Comparison of ENCODE assay signal across 23 mouse cellular contexts in genomic region chr3:156305064-156305463, GRCm38 (mm10).
A peak's percentile ranks its signal among the peaks of the same experiment; 100 is the strongest.
DNase-seq lines count a peak whose midpoint lies in the region; ATAC-seq lines count a peak whose summit lies in the region.
"Had no signal": no experiment of that assay in that cellular context is flagged by ENCODE, and none has a peak within 500 bp of the region (broad histone marks: within the 10 kb centered on the region; RNA-seq: fewer than 3 reads in every experiment).

No protein-coding gene starts in this region.

- no peaks in the 10 kb centered on the region for H3K9me3 ChIP-seq in kidney, embryonic 14.5 days (ENCODE audit: control insufficient read depth, low read length)
- no peaks in the 10 kb centered on the region for H3K9me3 ChIP-seq in forebrain, embryonic 14.5 days (replicated peaks; ENCODE audit: control insufficient read depth, low read length)
- H3K9me3 ChIP-seq in intestine, embryonic 16.5 days (ENCODE audit: control insufficient read depth, low read length), result no peaks in the 10 kb centered on the region
- H3K9me3 ChIP-seq: intestine, embryonic 15.5 days; limb, embryonic 15.5 days; stomach, embryonic 15.5 days had no signal

- no peaks in the 10 kb centered on the region for H3K27me3 ChIP-seq in kidney, embryonic 14.5 days (ENCODE audit: control insufficient read depth, insufficient read depth, low read length)
- H3K27me3 ChIP-seq in forebrain, embryonic 14.5 days (replicated peaks; ENCODE audit: control insufficient read depth, insufficient read depth, low read length), result no peaks in the 10 kb centered on the region
- H3K27me3 ChIP-seq in intestine, embryonic 16.5 days (replicated peaks; ENCODE audit: control insufficient read depth, insufficient read depth, low read length), result no peaks in the 10 kb centered on the region
- H3K27me3 ChIP-seq: CH12.LX; intestine, embryonic 15.5 days; limb, embryonic 15.5 days; megakaryocyte, embryonic 14.5 days; stomach, embryonic 15.5 days had no signal

- H3K9ac ChIP-seq in kidney, embryonic 14.5 days (ENCODE audit: low read depth, low read length), result no peak overlapping the region
- H3K9ac ChIP-seq in forebrain, embryonic 14.5 days (ENCODE audit: low read length), result no peak overlapping the region
- H3K9ac ChIP-seq in intestine, embryonic 16.5 days (ENCODE audit: low read depth, low read length), result no peak overlapping the region
- H3K9ac ChIP-seq: intestine, embryonic 15.5 days; limb, embryonic 15.5 days; liver, postnatal 0 days; stomach, embryonic 15.5 days had no signal

- no peak for ATAC-seq in kidney, embryonic 14.5 days (ENCODE audit: low FRiP score, low TSS enrichment)
- ATAC-seq in forebrain, embryonic 14.5 days, result no peak
- ATAC-seq in intestine, embryonic 16.5 days, result no peak
- ATAC-seq: intestine, embryonic 15.5 days; liver, postnatal 0 days had no signal

- H3K4me2 ChIP-seq in kidney, embryonic 14.5 days (replicated peaks; ENCODE audit: low read depth, low read length), result no peak overlapping the region
- H3K4me2 ChIP-seq in forebrain, embryonic 14.5 days (ENCODE audit: low read length), result no peak overlapping the region
- H3K4me2 ChIP-seq in intestine, embryonic 16.5 days (ENCODE audit: low read depth, low read length), result no peak overlapping the region
- H3K4me2 ChIP-seq: heart, embryonic 11.5 days; intestine, embryonic 15.5 days; limb, embryonic 15.5 days; stomach, embryonic 15.5 days had no signal

- no peak overlapping the region for H3K4me3 ChIP-seq in kidney, embryonic 14.5 days (ENCODE audit: low read length)
- no peak overlapping the region for H3K4me3 ChIP-seq in forebrain, embryonic 14.5 days (ENCODE audit: low read depth, low read length)
- H3K4me3 ChIP-seq in intestine, embryonic 16.5 days (ENCODE audit: low read length), result no peak overlapping the region
- H3K4me3 ChIP-seq: intestine, embryonic 15.5 days; limb, embryonic 15.5 days; megakaryocyte, embryonic 14.5 days; stomach, embryonic 15.5 days had no signal

- DNase-seq in embryo, embryonic 10 days (ENCODE audit: low spot score), result peak; percentile 4
- no peak for DNase-seq in embryo, embryonic 10.5 days (ENCODE audit: low spot score)
- peak; percentile 20 for DNase-seq in kidney, postnatal 10 days
- DNase-seq in R1 (ENCODE audit: low read depth, low spot score), result peak; percentile 1
- DNase-seq in forebrain, embryonic 14.5 days (ENCODE audit: low spot score), result peak; percentile 50
- DNase-seq in gastrocnemius, postnatal 4 days (ENCODE audit: low spot score in 2 of 2), result no peak
- DNase-seq: adrenal gland, postnatal 10 days; cerebellum, adult 18-20 months; gastrocnemius, postnatal 14 days; kidney, postnatal 25 days; layer of hippocampus, adult 9-11 months; liver, postnatal 0 days; lung, postnatal 14 days; right cerebral cortex, adult 18-20 months; thymus, adult 2 months had no signal

- H3K36me3 ChIP-seq in kidney, embryonic 14.5 days (ENCODE audit: control insufficient read depth, insufficient read depth, low read length), result no peaks in the 10 kb centered on the region
- no peaks in the 10 kb centered on the region for H3K36me3 ChIP-seq in forebrain, embryonic 14.5 days (ENCODE audit: control insufficient read depth, insufficient read depth, low read length)
- H3K36me3 ChIP-seq in intestine, embryonic 16.5 days (ENCODE audit: control insufficient read depth, insufficient read depth, low read length), result no peaks in the 10 kb centered on the region
- H3K36me3 ChIP-seq: intestine, embryonic 15.5 days; limb, embryonic 15.5 days; stomach, embryonic 15.5 days had no signal

- no peak overlapping the region for H3K27ac ChIP-seq in kidney, embryonic 14.5 days (ENCODE audit: low read depth, low read length)
- no peak overlapping the region for H3K27ac ChIP-seq in forebrain, embryonic 14.5 days (ENCODE audit: low read depth, low read length)
- no peak overlapping the region for H3K27ac ChIP-seq in intestine, embryonic 16.5 days (ENCODE audit: low read length)
- H3K27ac ChIP-seq: intestine, embryonic 15.5 days; limb, embryonic 15.5 days; stomach, embryonic 15.5 days had no signal

- no peaks in the 10 kb centered on the region for H3K4me1 ChIP-seq in kidney, embryonic 14.5 days (ENCODE audit: control insufficient read depth, insufficient read depth, low read length)
- H3K4me1 ChIP-seq in forebrain, embryonic 14.5 days (ENCODE audit: control insufficient read depth, insufficient read depth, low read length), result peaks cover 13% of the 10 kb centered on the region
- no peaks in the 10 kb centered on the region for H3K4me1 ChIP-seq in intestine, embryonic 16.5 days (ENCODE audit: control insufficient read depth, insufficient read depth, low read length)
- H3K4me1 ChIP-seq: intestine, embryonic 15.5 days; megakaryocyte, embryonic 14.5 days; stomach, embryonic 15.5 days had no signal

Comparison
In these comparisons a context has a peak if more than half of its experiments do, and no peak if none do; other contexts are left out.
1. DNase-seq: peak in embryo, embryonic 10 days (single experiment), kidney, postnatal 10 days (single experiment), R1 (single experiment) and forebrain, embryonic 14.5 days (single experiment); none in embryo, embryonic 10.5 days (single experiment) and gastrocnemius, postnatal 4 days (0 of 2).